Mouse (Mus musculus): ENCODE measurements at regions not wholly inside any gene's neighbourhood (a gene's known extent, or its start where the extent isn't known, plus 50 kb on each side); places are given as distances from the start of the nearest gene placed in this dataset.

DNA sequence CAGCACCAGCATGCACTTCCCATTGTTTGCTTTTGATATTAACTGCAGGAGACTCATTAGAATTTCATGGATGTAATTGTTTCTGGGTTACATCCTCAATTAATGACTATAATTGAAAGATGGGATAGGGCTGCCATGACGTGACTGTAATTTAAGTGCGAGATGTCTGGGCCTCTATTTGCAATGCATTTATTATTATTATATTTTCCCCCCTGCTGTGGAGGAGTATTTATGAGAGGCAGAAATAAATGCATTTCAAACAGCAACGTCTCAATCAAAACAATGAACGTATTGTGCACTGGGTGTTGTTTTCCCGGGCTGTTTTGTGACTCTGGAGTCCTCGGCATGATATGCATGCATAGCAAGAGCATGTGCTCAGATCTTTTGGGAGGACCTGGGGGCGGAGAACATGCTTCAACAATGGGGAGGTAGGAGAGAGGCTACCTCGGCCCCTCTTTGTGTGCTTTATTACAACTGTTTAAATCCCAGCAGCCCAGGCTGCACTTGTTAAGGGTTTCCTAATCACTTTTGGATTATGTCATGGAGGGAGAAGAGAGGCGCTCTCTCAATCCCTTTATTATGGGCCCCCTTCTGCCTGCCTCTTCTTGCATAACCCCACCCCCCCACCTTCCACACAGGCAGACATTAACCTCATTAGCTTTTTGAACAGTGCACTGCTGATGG lies 364.2 kb downstream of the Btg1 start:
- WGBS = 80% methylated on average over 9 of the region's 9 CpGs
- H3K4me1 ChIP-seq (ENCODE audit: control insufficient read depth, insufficient read depth, low read length) = no peaks in the 10 kb centered on the region
- no peak for DNase-seq
- TF ChIP-seq POLR2A (IDR thresholded peaks at IDR 0.05; ENCODE audit: borderline replicate concordance, extremely low read depth, low read depth, low read length) (no peak), CTCF (IDR thresholded peaks at IDR 0.05; ENCODE audit: insufficient read depth, low read length) (no peak)
- H3K4me3 ChIP-seq (replicated peaks; ENCODE audit: extremely low read depth, low read depth, low read length) = no peak overlapping the region

DNA sequence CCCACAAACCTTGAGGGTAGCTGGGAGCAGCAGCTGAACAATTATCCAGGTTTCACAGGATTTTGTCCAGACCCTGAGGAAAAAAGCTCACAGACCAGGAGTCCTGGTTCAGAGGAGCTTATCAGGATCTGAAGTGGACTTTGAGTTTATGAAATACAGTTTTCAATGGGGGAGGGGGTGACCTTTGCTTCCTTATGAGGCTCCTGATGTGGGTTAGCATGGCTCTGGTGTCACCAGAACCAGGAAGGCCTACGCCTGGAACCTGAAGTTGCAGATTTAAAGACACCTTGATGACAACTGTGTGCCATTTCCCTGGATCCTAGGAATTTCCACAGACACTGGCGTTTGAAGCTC lies 364.7 kb downstream of the Btg1 start:
- WGBS = 86% methylated on average over 2 of the region's 2 CpGs
- DNase-seq = no peak
- no peak overlapping the region for H3K4me3 ChIP-seq (replicated peaks; ENCODE audit: extremely low read depth, low read depth, low read length)
- TF ChIP-seq CTCF (IDR thresholded peaks at IDR 0.05; ENCODE audit: insufficient read depth, low read length) (no peak), POLR2A (IDR thresholded peaks at IDR 0.05; ENCODE audit: borderline replicate concordance, extremely low read depth, low read depth, low read length) (no peak)
- H3K4me1 ChIP-seq (ENCODE audit: control insufficient read depth, insufficient read depth, low read length) = no peaks in the 10 kb centered on the region

DNA sequence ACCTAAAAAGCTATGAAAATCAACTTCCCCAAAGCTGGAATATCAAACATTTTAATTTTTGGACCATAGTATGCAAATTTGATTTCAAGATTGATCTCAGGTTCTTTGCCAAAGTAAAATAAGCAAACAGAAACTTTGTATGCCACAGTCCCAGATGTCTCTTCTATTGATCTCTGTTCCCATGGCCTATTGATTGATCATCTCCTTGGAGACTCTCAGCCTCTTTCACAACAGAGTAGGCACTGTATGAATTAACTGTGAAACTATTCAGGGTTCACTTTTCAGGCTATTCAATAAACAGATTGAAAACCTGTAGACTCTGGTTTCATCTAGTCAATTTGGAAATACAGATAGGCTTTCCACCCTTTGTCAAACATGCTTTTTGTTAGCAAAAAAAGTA lies 384.1 kb downstream of the Btg1 start:
- DNase-seq = no peak
- H3K4me3 ChIP-seq (replicated peaks; ENCODE audit: extremely low read depth, low read depth, low read length) = no peak overlapping the region
- no peak for TF ChIP-seq POLR2A (IDR thresholded peaks at IDR 0.05; ENCODE audit: borderline replicate concordance, extremely low read depth, low read depth, low read length)
- no peak for TF ChIP-seq CTCF (IDR thresholded peaks at IDR 0.05; ENCODE audit: insufficient read depth, low read length)
- no peaks in the 10 kb centered on the region for H3K4me1 ChIP-seq (ENCODE audit: control insufficient read depth, insufficient read depth, low read length)

DNA sequence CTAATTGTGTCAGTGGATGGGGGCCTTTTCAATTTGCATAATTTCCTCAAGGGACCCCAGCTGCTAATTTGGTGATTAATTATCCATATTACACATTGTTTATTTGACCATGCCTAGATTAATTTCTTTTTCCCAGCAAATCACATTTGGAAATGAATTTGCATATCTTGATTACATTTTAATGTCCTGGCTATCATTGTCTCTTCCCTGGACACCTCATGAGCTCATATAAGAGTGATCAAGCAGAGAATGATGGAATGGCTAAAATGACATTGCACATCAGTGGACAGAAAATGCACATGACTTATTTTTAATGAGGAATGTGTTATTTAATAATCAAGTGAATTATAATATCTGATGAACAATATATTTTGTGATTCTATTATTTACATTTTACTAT lies 392.1 kb downstream of the Btg1 start:
- no peak for TF ChIP-seq CTCF (IDR thresholded peaks at IDR 0.05; ENCODE audit: insufficient read depth, low read length)
- TF ChIP-seq POLR2A (IDR thresholded peaks at IDR 0.05; ENCODE audit: borderline replicate concordance, extremely low read depth, low read depth, low read length) = no peak
- no peak for DNase-seq
- no peak overlapping the region for H3K4me3 ChIP-seq (replicated peaks; ENCODE audit: extremely low read depth, low read depth, low read length)
- no peaks in the 10 kb centered on the region for H3K4me1 ChIP-seq (ENCODE audit: control insufficient read depth, insufficient read depth, low read length)

DNA sequence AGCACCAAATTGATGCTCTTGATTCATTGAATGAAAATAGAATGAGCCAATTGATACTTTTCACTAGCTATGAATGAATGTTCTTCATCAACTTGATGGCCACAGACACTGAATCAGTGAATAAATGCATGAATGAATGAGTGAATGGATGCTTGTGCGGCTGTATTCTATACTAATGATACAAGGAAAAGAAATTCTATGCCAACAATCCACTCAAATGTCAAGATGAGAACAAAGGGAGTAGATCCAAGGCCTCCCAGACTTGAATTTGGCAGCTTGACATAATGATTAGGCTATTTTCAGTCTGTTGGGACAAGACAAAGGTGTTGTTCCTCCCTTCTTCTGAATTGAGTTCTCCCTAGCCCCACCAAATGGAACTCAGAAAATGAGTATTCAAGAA lies 393.1 kb downstream of the Btg1 start:
- no peaks in the 10 kb centered on the region for H3K4me1 ChIP-seq (ENCODE audit: control insufficient read depth, insufficient read depth, low read length)
- no peak for TF ChIP-seq POLR2A (IDR thresholded peaks at IDR 0.05; ENCODE audit: borderline replicate concordance, extremely low read depth, low read depth, low read length)
- TF ChIP-seq CTCF (IDR thresholded peaks at IDR 0.05; ENCODE audit: insufficient read depth, low read length) = no peak
- H3K4me3 ChIP-seq (replicated peaks; ENCODE audit: extremely low read depth, low read depth, low read length) = no peak overlapping the region
- DNase-seq = no peak
- WGBS = 91% methylated on average over 1 of the region's 1 CpGs

DNA sequence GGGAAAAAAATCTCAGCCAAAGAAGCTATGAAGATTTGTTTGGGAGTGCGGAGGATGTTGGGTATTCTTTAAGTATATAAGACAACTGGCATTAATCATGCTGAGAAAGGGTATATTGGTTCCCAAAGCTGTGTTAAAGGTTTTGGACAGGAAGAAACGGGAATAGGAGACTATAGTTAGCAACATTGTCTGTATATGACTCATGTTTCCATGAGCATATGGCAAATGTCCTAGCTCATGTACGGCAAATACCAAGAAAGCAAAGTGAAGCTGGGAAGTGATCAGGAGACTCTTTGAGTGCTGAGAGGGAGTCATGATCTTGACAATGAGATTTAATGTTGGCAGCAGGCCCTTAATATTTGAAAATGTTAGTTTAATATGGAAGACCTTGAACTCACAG lies 401.8 kb downstream of the Btg1 start:
- WGBS = 61% methylated on average over 3 of the region's 3 CpGs
- H3K4me3 ChIP-seq (replicated peaks; ENCODE audit: extremely low read depth, low read depth, low read length) = no peak overlapping the region
- no peak for TF ChIP-seq CTCF (IDR thresholded peaks at IDR 0.05; ENCODE audit: insufficient read depth, low read length)
- TF ChIP-seq POLR2A (IDR thresholded peaks at IDR 0.05; ENCODE audit: borderline replicate concordance, extremely low read depth, low read depth, low read length) = no peak
- no peaks in the 10 kb centered on the region for H3K4me1 ChIP-seq (ENCODE audit: control insufficient read depth, insufficient read depth, low read length)
- DNase-seq = no peak

DNA sequence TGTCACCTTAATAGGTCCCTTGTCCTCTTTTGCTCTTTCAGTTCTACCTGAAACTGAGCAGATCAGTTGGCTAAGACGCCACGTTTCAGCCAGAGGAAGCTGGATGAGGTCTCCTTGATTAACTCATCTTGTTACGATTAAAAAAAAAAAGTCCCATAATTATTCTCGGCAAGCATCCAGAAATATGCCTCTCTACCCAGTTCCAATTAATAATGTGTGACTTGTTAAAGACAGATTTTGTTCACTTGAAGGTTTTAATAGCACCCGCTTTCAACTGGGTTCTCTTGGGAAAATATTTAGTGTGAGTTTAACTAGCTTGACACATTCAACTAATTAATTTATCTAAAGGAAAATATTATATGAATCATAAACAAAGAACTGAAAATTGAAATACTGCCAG lies 412.0 kb downstream of the Btg1 start:
- no peak overlapping the region for H3K4me3 ChIP-seq (replicated peaks; ENCODE audit: extremely low read depth, low read depth, low read length)
- 77% methylated on average over 5 of the region's 5 CpGs for WGBS
- no peaks in the 10 kb centered on the region for H3K4me1 ChIP-seq (ENCODE audit: control insufficient read depth, insufficient read depth, low read length)
- DNase-seq = no peak
- no peak for TF ChIP-seq POLR2A (IDR thresholded peaks at IDR 0.05; ENCODE audit: borderline replicate concordance, extremely low read depth, low read depth, low read length)
- TF ChIP-seq CTCF (IDR thresholded peaks at IDR 0.05; ENCODE audit: insufficient read depth, low read length) = no peak

DNA sequence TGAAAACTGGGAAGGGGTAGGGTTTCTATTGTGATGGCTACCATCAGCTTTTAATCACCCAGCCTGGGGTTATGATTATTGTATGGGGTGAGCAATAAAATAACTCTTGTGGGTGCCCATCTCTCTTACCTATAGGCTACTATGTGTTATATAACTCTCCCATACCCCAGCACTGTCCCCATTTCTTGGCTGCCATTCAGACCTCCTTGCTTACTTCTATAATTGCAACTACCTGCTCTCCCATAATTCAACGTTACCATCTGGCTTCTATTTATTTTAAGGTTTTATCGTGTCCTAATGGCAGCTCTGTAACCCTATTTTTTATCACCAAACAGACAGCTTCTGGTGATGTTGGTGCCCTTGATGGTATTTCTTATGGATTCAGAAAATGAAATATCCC lies 414.2 kb downstream of the Btg1 start:
- WGBS = 85% methylated on average over 2 of the region's 2 CpGs
- H3K4me1 ChIP-seq (ENCODE audit: control insufficient read depth, insufficient read depth, low read length) = no peaks in the 10 kb centered on the region
- no peak for TF ChIP-seq POLR2A (IDR thresholded peaks at IDR 0.05; ENCODE audit: borderline replicate concordance, extremely low read depth, low read depth, low read length)
- TF ChIP-seq CTCF (IDR thresholded peaks at IDR 0.05; ENCODE audit: insufficient read depth, low read length) = no peak
- no peak for DNase-seq
- no peak overlapping the region for H3K4me3 ChIP-seq (replicated peaks; ENCODE audit: extremely low read depth, low read depth, low read length)

DNA sequence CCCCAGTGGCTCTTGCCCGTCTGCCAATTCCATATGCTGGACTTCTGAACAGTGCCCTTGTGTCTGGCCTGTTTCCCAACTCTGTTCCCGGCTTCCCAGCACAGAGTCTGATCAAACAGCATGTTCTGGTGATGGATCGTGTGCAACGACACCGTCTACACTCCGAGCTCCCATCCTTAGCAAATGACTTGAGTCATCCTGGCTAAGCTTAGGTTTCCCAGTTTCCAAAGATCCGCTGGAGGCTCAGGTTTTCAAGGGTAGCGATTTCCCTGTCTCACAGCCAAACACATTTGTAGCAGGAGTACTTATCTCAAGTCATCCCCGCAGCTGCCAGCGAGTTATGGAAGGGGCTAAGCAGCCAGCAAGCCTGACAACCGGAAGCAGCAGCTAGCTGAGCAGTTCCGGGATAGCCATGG lies 418.6 kb downstream of the Btg1 start:
- DNase-seq = no peak
- 45% methylated on average over 12 of the region's 12 CpGs for WGBS
- no peaks in the 10 kb centered on the region for H3K4me1 ChIP-seq (ENCODE audit: control insufficient read depth, insufficient read depth, low read length)
- no peak for TF ChIP-seq POLR2A (IDR thresholded peaks at IDR 0.05; ENCODE audit: borderline replicate concordance, extremely low read depth, low read depth, low read length)
- H3K4me3 ChIP-seq (replicated peaks; ENCODE audit: extremely low read depth, low read depth, low read length) = no peak overlapping the region

DNA sequence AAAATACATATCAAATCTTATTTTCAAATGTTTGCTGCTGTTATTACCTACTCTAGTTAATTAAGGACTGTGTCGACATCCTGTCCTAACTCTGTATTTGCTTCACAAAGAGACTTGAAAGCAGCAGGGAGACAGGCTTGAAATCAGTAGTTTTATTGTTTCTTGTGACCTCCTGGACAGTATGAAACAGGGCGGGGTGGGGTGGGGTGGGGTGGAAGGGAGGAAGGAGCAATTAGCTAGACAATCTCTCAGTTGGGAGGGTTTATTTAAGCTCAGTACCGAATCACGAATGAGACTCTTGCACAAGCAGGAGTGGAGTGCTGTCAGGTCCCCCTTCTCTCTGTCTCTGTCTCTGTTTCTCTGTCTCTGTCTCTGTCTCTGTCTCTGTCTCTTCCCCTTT lies 421.2 kb downstream of the Btg1 start:
- 44% methylated on average over 4 of the region's 4 CpGs for WGBS
- Histone ChIP-seq H3K4me1 (ENCODE audit: control insufficient read depth, insufficient read depth, low read length) (no peaks in the 10 kb centered on the region), H3K4me3 (replicated peaks; ENCODE audit: extremely low read depth, low read depth, low read length) (no peak overlapping the region)
- no peak for TF ChIP-seq POLR2A (IDR thresholded peaks at IDR 0.05; ENCODE audit: borderline replicate concordance, extremely low read depth, low read depth, low read length)
- TF ChIP-seq CTCF (IDR thresholded peaks at IDR 0.05; ENCODE audit: insufficient read depth, low read length) = no peak
- no peak for DNase-seq

Measured in lung, adult 2 months (tissue).